Mouse (Mus musculus): ENCODE measurements around the gene Slc22a21.
"Not testable (repeated sequence)": the region's sequence is repeated elsewhere in the genome, so short reads cannot be mapped to it uniquely, and the experiment has no call there.

Slc22a21 gene

DNA sequence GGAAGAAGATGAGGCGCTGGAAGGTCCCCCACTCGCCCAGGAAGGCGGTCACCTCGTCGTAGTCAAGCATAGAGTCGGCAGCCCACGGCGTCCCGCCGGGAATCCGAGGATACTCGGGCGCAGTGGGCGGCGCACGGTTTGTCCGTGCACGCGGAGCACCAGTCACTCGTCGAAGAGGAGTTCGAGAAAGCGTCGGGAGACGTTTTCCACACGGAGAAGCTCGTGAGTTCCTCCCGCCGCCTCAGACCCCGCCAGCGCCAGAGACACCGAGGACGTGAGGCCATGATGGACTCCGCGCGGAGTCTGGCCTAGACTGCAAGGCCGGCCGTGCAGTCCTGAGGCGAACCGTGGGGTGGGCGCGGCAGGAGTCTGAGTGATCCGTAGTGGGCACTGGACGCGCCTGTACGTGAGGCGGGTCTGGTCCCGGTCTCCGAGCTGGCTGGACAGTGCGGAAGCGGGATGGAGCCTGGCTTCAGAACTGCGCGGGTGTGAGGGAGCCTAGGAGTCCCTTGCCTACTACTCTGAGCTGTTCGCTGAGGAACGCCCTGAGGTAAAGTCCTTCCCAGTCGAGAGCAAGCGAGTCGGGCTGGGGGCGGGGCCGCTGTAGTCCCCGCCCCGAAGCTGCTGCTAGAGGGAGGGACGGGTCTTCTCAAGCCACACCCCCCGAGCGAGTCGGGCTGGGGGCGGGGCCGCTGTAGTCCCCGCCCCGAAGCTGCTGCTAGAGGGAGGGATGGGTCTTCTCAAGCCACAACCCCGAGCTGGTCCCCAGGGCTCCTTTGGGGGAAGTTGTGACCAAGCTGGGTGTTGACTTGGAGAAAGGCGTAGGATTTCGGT, at the start of gene Slc22a21:
TSS of gene Slc22a21 (minus strand) at position 545 of the 834 bp plus-strand sequence.
- peak; percentile 75 for DNase-seq (ENCODE audit: low read depth)

- DNase-seq (ENCODE audit: low read depth) = no peak
Measured at GRCm38 (mm10) chr11:54028997-54029396, 48.9 kb upstream of the Slc22a21 start.

DNA sequence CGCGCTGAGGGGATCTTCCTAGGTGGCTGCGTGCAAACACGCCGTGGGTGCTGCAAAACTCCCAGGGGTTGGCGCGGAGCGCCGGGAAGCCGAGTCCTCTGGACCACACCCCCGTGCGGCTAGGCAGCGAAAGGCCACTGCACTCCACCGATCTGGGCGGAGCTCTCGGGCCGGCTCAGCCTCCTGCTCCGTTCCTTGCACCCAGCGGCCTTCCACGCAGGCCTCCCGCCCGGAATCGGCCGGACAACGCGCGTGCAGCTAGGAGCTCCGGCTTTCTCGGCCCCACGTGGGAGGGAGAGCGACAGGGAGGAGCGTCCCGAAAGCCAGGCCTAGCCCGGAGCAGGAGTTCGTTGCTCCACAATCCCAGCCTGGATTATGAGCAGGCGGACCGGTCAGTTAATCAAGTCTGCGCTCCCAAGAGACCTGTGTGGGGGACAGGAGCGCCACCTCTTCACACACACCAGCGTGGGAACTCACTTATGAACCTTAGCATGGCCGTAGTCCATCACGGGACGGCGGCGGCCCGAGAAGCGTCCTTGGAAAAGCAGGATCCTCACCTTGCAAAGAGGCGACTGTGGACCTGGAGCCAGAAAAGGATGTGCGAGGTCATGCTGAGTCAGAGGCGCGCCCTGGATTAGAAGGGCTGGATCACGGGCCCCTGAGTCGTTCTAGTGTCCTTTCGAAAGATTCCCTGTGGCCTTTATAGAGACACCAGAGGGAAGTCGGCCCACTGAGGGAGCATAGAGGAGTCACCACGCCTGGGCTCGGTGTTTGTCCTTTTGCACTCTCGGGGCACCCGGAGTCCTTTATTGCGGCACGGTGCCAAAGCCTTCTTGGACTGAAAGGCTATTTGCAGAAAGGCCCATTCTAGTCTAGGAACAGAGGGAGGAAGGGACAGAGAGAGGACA, 48.2 kb upstream of the Slc22a21 start, which contains the start of gene Slc22a4:
TSS of gene Slc22a4 (minus strand) at position 47 of the 908 bp plus-strand sequence.
- peak; percentile 54 for DNase-seq (ENCODE audit: low read depth)

GRCm38 (mm10) chr11:54027131-54028043, 47.3 kb upstream of the Slc22a21 start:
- DNase-seq (ENCODE audit: low read depth) = no peak

DNA sequence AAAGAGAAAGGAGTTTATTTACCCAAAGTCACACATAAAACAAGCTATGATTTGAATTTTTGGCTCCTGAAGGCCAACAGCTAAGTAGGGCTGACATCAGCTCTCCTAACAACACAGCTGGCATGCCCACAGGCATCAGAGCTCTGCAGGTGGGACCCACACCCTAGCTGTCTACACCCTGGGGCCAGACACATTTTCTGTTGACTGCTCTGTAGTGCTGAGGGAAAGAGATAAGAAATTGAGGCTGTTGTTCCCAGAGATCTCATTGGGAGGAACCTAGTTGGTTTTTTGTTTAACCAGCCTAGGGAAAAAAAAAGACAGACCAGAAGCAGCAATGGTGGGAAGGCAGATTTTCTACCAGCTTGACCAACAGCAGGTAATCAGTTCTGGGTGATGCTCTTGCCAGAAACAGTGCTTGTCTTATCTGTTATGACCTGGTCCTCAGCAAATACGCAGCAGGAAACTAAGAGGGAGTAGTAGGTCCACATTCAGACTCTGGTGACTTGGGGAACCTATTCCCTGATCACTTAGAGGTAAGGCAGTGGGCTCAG, 46.4 kb upstream of the Slc22a21 start:
- no peak for DNase-seq (ENCODE audit: low read depth)

DNA sequence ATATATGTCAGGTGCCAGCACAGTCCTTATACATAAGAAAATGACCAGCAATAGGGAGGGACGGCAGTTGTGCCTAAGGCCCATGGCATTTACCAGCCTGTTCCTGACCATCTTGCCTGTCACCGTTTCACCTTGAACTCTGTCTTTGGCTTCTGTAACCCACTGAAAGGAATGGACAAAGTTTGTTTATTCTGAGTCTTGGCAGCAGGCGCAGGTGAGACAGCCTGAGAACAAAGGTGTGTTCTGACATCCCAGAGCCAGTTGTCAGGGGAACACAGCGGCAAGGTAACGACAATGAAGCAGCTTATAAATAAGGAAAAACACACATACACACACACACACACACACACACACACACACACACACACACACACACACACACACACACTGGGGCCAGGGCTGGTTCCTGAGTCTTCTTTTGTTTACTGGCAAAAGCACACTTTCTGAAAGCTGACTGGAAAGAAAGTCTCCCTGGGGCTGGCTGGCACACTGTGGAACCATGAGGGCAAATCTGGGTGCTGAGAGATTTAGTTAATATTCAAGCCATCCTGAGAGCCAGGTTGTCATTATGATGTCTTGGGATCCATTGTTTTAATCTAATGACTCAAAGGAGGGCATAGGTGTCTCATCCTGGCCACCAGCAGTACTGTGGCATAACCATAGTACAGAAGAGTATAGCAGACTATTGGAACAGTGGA, 41.4 kb upstream of the Slc22a21 start:
- no peak for DNase-seq (ENCODE audit: low read depth)

DNA sequence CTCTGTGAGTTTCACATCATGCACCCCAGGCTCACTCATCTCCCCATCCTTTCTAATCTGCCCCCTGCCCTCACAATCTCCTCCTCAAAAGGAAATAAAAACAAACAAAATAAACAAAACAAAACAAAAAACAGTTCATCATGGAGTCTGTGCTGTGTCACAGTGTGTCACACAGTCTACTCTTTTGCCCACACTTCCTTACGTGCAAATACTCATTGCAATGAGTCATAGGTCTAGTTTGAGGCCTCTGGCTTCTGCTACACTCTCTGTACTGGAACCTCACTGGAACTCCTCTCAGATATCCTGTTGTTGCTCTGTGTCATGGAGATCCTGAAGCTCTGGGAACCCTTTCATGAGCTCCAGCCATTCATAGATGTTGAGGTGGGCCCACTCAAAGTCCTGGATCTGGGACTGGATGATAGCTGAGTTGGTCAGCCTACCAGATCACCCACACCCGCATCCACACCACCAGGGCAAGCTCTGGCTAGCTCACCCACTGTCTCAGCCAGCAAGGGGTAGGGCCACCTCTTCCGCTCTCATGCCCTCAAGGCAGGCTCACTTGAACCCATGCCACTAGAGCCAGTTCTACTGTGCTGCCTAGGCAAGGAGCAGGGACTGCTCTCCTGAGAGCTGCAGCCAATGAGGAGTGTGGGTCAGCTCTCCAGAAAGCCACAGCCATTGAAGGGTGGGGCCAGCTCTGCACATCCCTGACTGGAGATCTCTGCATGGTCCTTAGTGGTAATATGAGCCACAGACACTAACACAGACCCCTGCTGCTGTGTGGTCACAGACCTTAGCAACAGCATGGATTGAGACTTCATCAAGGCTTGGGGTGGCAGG, 39.0 kb upstream of the Slc22a21 start:
- peak; percentile 18 for DNase-seq (ENCODE audit: low read depth)

DNA sequence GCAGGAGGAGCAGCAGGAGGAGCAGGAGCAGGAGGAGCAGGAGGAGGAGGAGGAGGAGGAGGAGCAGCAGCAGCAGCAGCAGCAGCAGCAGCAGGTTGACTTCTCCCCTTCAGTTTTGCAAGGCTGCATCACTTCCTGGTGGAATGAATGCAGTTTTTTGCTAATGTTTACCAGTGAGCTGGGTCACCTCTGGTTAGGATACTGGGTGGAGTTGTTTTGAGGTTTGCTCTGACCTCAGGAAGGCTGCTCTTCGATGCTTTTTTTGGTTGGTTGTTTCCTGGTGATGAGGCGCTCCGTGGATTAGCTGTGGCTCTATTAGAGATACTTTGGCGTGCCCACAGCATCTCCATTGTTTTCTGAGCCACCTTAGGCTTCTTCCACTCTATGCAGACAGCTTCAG, 37.5 kb upstream of the Slc22a21 start:
- peak; percentile 47 for DNase-seq (ENCODE audit: low read depth)

DNA sequence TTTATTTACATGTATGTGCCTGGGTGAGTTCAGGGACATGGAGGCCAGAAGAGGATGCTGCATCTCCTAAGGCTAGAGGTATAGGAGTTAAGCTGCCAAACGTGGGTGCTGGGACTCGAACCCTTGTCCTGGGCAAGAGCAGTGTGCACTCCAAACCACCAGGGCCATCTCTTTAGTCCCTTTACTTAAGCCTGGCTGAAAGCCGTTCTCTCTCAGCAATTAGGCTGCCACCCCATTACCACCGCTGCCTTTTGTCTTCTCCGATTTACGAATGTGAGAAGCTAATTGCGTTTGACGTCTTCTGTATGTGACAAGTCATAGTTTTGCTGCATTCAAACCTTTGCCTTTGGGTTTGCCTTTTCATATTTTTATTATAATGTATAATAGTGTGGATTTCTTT, 35.9 kb upstream of the Slc22a21 start:
- no peak for DNase-seq (ENCODE audit: low read depth)

GRCm38 (mm10) chr11:54012961-54013360, 32.8 kb upstream of the Slc22a21 start:
- no peak for DNase-seq (ENCODE audit: low read depth)

- no peak for DNase-seq (ENCODE audit: low read depth)
Measured at GRCm38 (mm10) chr11:54011255-54011654, 31.1 kb upstream of the Slc22a21 start.

DNA sequence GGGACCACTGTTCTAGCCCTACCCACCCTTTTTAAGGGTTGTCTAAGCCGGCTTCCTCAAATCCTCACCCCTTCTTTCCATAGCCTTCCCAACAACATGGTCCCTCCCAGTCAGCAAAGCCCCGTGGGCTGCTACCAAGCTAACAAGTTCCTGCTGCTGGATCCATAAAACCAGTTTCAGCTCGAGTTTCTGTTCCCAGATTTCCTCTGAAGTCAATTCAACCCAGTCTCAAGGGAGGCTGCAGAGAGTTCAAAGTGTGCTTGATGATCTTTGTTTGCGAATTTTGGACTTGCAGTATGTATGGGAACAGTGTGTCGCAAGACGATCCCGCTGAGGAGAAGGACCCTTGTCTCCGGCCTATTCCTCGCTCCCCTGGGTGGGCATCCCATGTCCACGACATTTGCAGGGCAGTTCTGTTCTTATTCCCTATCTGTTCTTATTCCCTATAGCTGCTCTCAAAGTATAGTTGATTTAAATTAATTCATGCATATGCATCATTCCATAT, 28.3 kb upstream of the Slc22a21 start:
- DNase-seq (ENCODE audit: low read depth) = no peak

DNA sequence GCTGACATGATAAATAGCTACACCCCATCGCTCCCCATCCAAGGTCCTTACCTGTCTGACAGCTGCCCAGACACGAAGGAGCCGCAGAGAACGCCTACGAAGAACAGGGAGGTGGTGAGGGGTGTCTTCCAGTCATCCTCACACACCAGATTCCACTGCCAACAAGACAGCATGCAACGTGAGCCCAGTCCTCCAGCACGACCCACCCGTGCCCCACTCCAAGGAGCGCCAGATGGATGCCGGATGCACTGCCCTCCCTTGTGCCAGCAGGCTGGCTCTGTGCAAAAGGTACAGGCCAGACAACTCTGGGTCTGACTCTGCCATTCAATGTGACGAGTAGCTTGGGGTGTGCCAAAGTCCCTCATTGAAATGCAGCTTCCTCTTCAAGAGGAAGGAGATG, 27.6 kb upstream of the Slc22a21 start:
- no peak for DNase-seq (ENCODE audit: low read depth)

DNA sequence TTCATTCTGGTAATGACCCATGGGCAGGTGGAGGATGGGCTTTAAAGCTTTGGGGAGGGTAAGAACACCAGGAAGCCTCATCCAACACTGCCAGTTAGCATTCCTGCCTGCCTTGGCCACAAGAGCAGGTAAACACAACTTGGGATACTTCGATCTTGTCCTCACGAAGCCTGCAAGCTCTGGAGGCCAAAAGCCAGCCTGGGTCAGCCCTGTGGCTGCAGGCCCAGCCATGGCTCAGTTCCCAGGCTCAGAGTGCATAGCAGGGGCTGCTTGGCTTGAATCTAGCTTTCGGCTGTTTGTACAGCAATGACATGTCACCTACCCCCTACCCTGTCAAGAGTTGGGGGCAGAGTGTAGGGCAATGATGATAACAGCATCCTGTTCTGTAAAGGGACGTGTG, 26.8 kb upstream of the Slc22a21 start:
- DNase-seq (ENCODE audit: low read depth) = no peak

GRCm38 (mm10) chr11:54006362-54006761, 26.2 kb upstream of the Slc22a21 start:
- DNase-seq (ENCODE audit: low read depth) = not testable (repeated sequence)

DNA sequence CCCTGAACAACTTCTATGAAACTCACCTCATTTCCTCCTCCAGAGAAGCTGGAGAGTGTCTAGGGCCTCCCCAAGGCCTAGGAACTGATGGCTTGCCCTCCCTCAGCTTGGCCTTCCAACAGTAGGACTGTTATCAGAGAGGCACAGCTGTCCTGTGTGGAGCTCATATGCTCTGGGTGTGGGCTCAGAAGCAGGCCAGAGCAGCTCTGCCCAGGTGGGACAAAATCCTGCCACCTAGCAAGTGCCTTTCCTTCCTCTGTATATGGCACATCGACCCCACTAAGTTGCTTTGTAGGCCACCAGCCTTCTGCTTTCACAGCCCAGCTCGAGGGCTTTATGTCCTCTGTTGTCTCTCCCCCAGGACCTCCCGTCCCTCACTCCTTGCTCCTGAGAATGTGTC, 24.6 kb upstream of the Slc22a21 start:
- DNase-seq (ENCODE audit: low read depth) = no peak

GRCm38 (mm10) chr11:54004221-54004620, 24.1 kb upstream of the Slc22a21 start:
- DNase-seq (ENCODE audit: low read depth) = no peak

GRCm38 (mm10) chr11:54002761-54003717, 22.9 kb upstream of the Slc22a21 start:
- peak; percentile 75 for DNase-seq (ENCODE audit: low read depth)

All from induced T-regulatory cell, adult 2 months (primary cell).